Mouse (Mus musculus): ENCODE measurements around the gene Ifitm5. TPM values are rescaled to one million over a fixed set of nuclear protein-coding genes. Genes with fewer than 3 reads are reported as not detected.

The Ifitm5 gene
- total and polyA plus RNA-seq, 2 experiments, result 0.55 to 1.0 TPM

DNA sequence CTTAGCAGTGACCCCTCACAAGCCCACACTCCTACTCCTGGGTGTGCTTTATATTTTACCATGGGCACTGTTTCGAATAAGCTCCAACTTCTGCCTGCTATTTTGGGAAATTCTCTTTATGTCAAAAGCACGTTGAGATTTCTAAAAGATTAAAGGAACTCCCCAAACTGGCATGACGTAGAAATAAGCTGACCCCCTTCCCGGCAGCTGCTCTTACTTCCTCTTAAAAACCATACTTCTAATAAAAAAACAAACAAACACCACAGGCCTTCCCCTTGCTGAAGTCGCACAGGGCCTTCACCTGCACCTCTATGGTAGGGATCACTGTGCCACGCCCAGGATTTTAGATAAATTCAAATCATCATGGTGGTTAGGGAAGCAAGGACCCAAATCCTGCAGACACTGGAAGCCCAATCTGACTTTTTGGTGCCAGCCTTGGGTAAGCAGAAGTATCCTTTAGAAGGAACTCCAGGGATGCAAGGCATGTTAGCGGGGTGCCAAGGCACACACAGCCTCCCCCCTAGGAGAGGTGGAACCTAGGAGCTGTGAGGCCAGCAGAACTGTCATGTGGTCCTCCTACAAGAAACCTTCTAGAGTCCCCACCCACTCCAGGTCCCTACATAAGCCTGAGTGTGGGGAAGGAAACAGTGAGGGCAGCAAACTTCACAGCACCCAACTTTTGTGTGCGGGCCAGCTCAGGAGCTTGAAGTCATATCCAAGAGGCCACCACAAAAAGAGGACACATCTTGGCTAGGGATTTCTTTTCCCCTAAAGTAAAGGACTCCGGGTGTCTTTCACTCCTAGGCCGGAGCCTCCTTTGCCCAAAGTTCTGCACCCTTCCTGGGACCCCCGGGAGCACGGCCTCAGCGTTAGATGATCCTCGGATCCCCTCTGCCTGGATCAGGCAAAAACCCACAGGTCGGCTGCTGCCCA, 4.0 kb upstream of the Ifitm5 start:
- Histone ChIP-seq H3K4me3 (ENCODE audit: insufficient read depth, low read depth, low read length) (peak overlapping the region; percentile 77), H3K4me1 (ENCODE audit: control insufficient read depth, insufficient read depth, low read length) (peaks cover 11% of the 10 kb centered on the region), H3K27ac (replicated peaks; ENCODE audit: insufficient read depth, low read depth, low read length) (peak overlapping the region; percentile 95), H3K27me3 (ENCODE audit: control insufficient read depth, insufficient read depth, low read length) (no peaks in the 10 kb centered on the region), H3K36me3 (ENCODE audit: control insufficient read depth, insufficient read depth, low read length) (no peaks in the 10 kb centered on the region), H3K79me2 (ENCODE audit: control insufficient read depth, insufficient read depth, low read length) (peaks cover 17% of the 10 kb centered on the region), H3K9ac (ENCODE audit: low read depth, low read length) (peak overlapping the region; percentile 67)
- 40% methylated on average over 15 of the region's 15 CpGs for WGBS
- no peak for DNase-seq (ENCODE audit: extremely low read depth, low read depth, low spot score)
- TF ChIP-seq CTCF (IDR thresholded peaks at IDR 0.05; ENCODE audit: low read depth, low read length) (no peak), POLR2A (IDR thresholded peaks at IDR 0.05; ENCODE audit: extremely low read depth, insufficient read depth, low read length) (no peak)

- DNase-seq (ENCODE audit: extremely low read depth, low read depth, low spot score), result no peak
- Histone ChIP-seq H3K27me3 (ENCODE audit: control insufficient read depth, insufficient read depth, low read length) (no peaks in the 10 kb centered on the region), H3K79me2 (ENCODE audit: control insufficient read depth, insufficient read depth, low read length) (peaks cover 17% of the 10 kb centered on the region), H3K36me3 (ENCODE audit: control insufficient read depth, insufficient read depth, low read length) (no peaks in the 10 kb centered on the region), H3K27ac (replicated peaks; ENCODE audit: insufficient read depth, low read depth, low read length) (peak overlapping the region; percentile 72), H3K4me1 (ENCODE audit: control insufficient read depth, insufficient read depth, low read length) (peaks cover 12% of the 10 kb centered on the region), H3K4me3 (ENCODE audit: insufficient read depth, low read depth, low read length) (no peak overlapping the region; the same call in 1 of the 2 replicates), H3K9ac (ENCODE audit: low read depth, low read length) (peak overlapping the region; percentile 30)
- TF ChIP-seq POLR2A (IDR thresholded peaks at IDR 0.05; ENCODE audit: extremely low read depth, insufficient read depth, low read length), result no peak
- WGBS, result 64% methylated on average over 11 of the region's 11 CpGs
These were observed 3.0 kb upstream of the Ifitm5 start for GRCm38 (mm10) chr7:140953133-140953532.

DNA sequence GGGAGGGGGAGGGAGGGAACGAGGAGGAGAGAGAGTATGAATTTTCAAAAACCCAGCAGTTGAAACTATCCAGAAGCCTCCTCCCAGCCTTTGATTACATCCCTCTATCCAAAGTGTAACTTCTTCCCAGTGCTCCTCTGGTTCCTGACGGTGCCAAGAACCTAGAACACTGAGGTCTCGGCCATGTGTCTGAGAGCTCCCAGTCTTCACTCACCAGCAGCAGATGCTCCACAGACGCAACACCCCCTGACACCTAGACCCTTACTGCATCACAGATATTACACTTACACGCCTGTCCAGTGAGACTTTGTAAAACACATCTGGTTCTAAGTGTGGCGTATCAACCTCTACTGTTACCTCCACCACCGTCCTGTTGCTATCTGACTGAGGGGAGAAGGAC, 2.4 kb upstream of the Ifitm5 start:
- no peak for DNase-seq (ENCODE audit: extremely low read depth, low read depth, low spot score)
- H3K9ac ChIP-seq (ENCODE audit: low read depth, low read length), result peak overlapping the region; percentile 22; the same call in 1 of the 2 replicates
- peak overlapping the region; percentile 72 for H3K27ac ChIP-seq (replicated peaks; ENCODE audit: insufficient read depth, low read depth, low read length)
- no peak for TF ChIP-seq CTCF (IDR thresholded peaks at IDR 0.05; ENCODE audit: low read depth, low read length)
- no peak for TF ChIP-seq POLR2A (IDR thresholded peaks at IDR 0.05; ENCODE audit: extremely low read depth, insufficient read depth, low read length)
- no peaks in the 10 kb centered on the region for H3K36me3 ChIP-seq (ENCODE audit: control insufficient read depth, insufficient read depth, low read length)
- 70% methylated on average over 7 of the region's 7 CpGs for WGBS
- H3K27me3 ChIP-seq (ENCODE audit: control insufficient read depth, insufficient read depth, low read length), result no peaks in the 10 kb centered on the region
- peaks cover 17% of the 10 kb centered on the region for H3K79me2 ChIP-seq (ENCODE audit: control insufficient read depth, insufficient read depth, low read length)
- H3K4me3 ChIP-seq (ENCODE audit: insufficient read depth, low read depth, low read length), result no peak overlapping the region
- peaks cover 15% of the 10 kb centered on the region for H3K4me1 ChIP-seq (ENCODE audit: control insufficient read depth, insufficient read depth, low read length)

DNA sequence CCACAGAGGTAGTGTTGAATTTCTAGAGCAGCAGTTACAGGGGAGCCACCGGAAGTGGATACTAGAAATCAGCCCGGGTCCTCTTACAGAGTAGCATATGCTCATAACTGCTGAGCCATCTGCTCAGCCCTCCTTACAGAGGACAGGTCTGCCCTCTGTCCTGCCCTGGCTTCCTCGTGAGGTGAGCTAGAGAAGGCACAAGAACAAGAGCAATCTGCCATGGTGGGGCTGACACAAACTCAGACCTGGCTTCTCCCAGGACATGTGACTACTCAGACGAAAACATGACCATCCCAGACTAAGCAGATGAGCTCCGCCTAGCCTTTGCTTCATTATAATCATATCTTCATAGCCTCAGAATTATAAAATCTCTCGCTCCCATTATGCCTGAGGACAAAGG, 1.7 kb upstream of the Ifitm5 start:
- TF ChIP-seq POLR2A (IDR thresholded peaks at IDR 0.05; ENCODE audit: extremely low read depth, insufficient read depth, low read length), result no peak
- WGBS, result 59% methylated on average over 6 of the region's 6 CpGs
- no peak overlapping the region for H3K4me3 ChIP-seq (ENCODE audit: insufficient read depth, low read depth, low read length)
- H3K27ac ChIP-seq (replicated peaks; ENCODE audit: insufficient read depth, low read depth, low read length), result peak overlapping the region; percentile 58
- no peaks in the 10 kb centered on the region for H3K27me3 ChIP-seq (ENCODE audit: control insufficient read depth, insufficient read depth, low read length)
- no peak for DNase-seq (ENCODE audit: extremely low read depth, low read depth, low spot score)
- H3K4me1 ChIP-seq (ENCODE audit: control insufficient read depth, insufficient read depth, low read length), result peaks cover 16% of the 10 kb centered on the region; the same call in 1 of the 2 replicates
- H3K79me2 ChIP-seq (ENCODE audit: control insufficient read depth, insufficient read depth, low read length), result peaks cover 17% of the 10 kb centered on the region
- H3K9ac ChIP-seq (ENCODE audit: low read depth, low read length), result peak overlapping the region; percentile 24; the same call in 1 of the 2 replicates
- no peaks in the 10 kb centered on the region for H3K36me3 ChIP-seq (ENCODE audit: control insufficient read depth, insufficient read depth, low read length)

- H3K4me3 ChIP-seq (ENCODE audit: insufficient read depth, low read depth, low read length), result no peak overlapping the region
- 36% methylated on average over 8 of the region's 8 CpGs for WGBS
- no peak for DNase-seq (ENCODE audit: extremely low read depth, low read depth, low spot score)
- peak overlapping the region; percentile 67 for H3K27ac ChIP-seq (replicated peaks; ENCODE audit: insufficient read depth, low read depth, low read length)
- no peaks in the 10 kb centered on the region for H3K27me3 ChIP-seq (ENCODE audit: control insufficient read depth, insufficient read depth, low read length)
- peaks cover 17% of the 10 kb centered on the region for H3K79me2 ChIP-seq (ENCODE audit: control insufficient read depth, insufficient read depth, low read length)
- TF ChIP-seq POLR2A (IDR thresholded peaks at IDR 0.05; ENCODE audit: extremely low read depth, insufficient read depth, low read length) (no peak), CTCF (IDR thresholded peaks at IDR 0.05; ENCODE audit: low read depth, low read length) (no peak)
- H3K36me3 ChIP-seq (ENCODE audit: control insufficient read depth, insufficient read depth, low read length), result no peaks in the 10 kb centered on the region
- H3K9ac ChIP-seq (ENCODE audit: low read depth, low read length), result peak overlapping the region; percentile 44
- H3K4me1 ChIP-seq (ENCODE audit: control insufficient read depth, insufficient read depth, low read length), result peaks cover 14% of the 10 kb centered on the region; the same call in 1 of the 2 replicates
These were observed 960 bp upstream of the Ifitm5 start for GRCm38 (mm10) chr7:140951051-140951450.

- H3K4me3 ChIP-seq (ENCODE audit: insufficient read depth, low read depth, low read length), result no peak overlapping the region
- no peaks in the 10 kb centered on the region for H3K36me3 ChIP-seq (ENCODE audit: control insufficient read depth, insufficient read depth, low read length)
- no peak for TF ChIP-seq POLR2A (IDR thresholded peaks at IDR 0.05; ENCODE audit: extremely low read depth, insufficient read depth, low read length)
- no peak for TF ChIP-seq CTCF (IDR thresholded peaks at IDR 0.05; ENCODE audit: low read depth, low read length)
- peak overlapping the region; percentile 64 for H3K27ac ChIP-seq (replicated peaks; ENCODE audit: insufficient read depth, low read depth, low read length)
- H3K79me2 ChIP-seq (ENCODE audit: control insufficient read depth, insufficient read depth, low read length), result peaks cover 8% of the 10 kb centered on the region; the same call in 1 of the 2 replicates
- H3K9ac ChIP-seq (ENCODE audit: low read depth, low read length), result no peak overlapping the region
- H3K27me3 ChIP-seq (ENCODE audit: control insufficient read depth, insufficient read depth, low read length), result no peaks in the 10 kb centered on the region
- no peak for DNase-seq (ENCODE audit: extremely low read depth, low read depth, low spot score)
- WGBS, result 82% methylated on average over 6 of the region's 6 CpGs
- H3K4me1 ChIP-seq (ENCODE audit: control insufficient read depth, insufficient read depth, low read length), result peaks cover 14% of the 10 kb centered on the region; the same call in 1 of the 2 replicates
These were observed 836 bp downstream of the Ifitm5 start for GRCm38 (mm10) chr7:140949255-140949654.
